Mouse (Mus musculus): Measurements from ENCODE around the gene Rbp3. TPM values are rescaled to one million over a fixed set of nuclear protein-coding genes. Genes with fewer than 3 reads are reported as not detected.

Gene Rbp3
- polyA plus RNA-seq, 1 experiment, result 0.02 TPM

GRCm38 (mm10) chr14:33932935-33933703, 20.7 kb upstream of the Rbp3 start:
- Histone ChIP-seq H3K27me3 (ENCODE audit: control insufficient read depth, insufficient read depth, insufficient read length) (peaks cover 21% of the 10 kb centered on the region), H3K4me2 (ENCODE audit: low read depth) (no peak overlapping the region), H3K4me3 (no peak overlapping the region), H3K79me2 (ENCODE audit: control insufficient read depth, insufficient read depth) (no peaks in the 10 kb centered on the region), H3ac (ENCODE audit: control insufficient read depth, insufficient read length) (no peak overlapping the region), H3K36me3 (ENCODE audit: control insufficient read depth, insufficient read depth) (no peaks in the 10 kb centered on the region)
- TF ChIP-seq MAX (IDR thresholded peaks at IDR 0.05; ENCODE audit: low read depth), result no peak
- TF ChIP-seq E2F4 (IDR thresholded peaks at IDR 0.05; ENCODE audit: insufficient read depth), result no peak
- no peak for TF ChIP-seq POLR2AphosphoS2 (IDR thresholded peaks at IDR 0.05; ENCODE audit: insufficient read length, low read depth)
- TF ChIP-seq MYOD1 (IDR thresholded peaks at IDR 0.05; ENCODE audit: control insufficient read depth in 1 of 3, insufficient read length in 2 of 3, low read depth in 2 of 3), result no peak
- no peak for TF ChIP-seq CEBPB (IDR thresholded peaks at IDR 0.05; ENCODE audit: insufficient read depth, poor library complexity, severe bottlenecking)
- TF ChIP-seq USF1 (IDR thresholded peaks at IDR 0.05; ENCODE audit: low read depth), result no peak
- TF ChIP-seq REST (IDR thresholded peaks at IDR 0.05; ENCODE audit: insufficient read depth, insufficient read length), result no peak
- no peak for TF ChIP-seq TCF12 (IDR thresholded peaks at IDR 0.05; ENCODE audit: insufficient read depth, poor library complexity, severe bottlenecking)
- no peak for TF ChIP-seq POLR2A (IDR thresholded peaks at IDR 0.05; ENCODE audit: insufficient read length, low read depth)
- TF ChIP-seq TCF3 (IDR thresholded peaks at IDR 0.05; ENCODE audit: insufficient read length, low read depth), result no peak
- TF ChIP-seq MYOG (IDR thresholded peaks at IDR 0.05; ENCODE audit: control insufficient read depth in 1 of 3, insufficient read depth in 1 of 3, insufficient read length in 2 of 3, low read depth in 2 of 3), result no peak
- TF ChIP-seq SRF (IDR thresholded peaks at IDR 0.05; ENCODE audit: control insufficient read depth, insufficient read length, low read depth), result no peak

GRCm38 (mm10) chr14:33933778-33934317, 20.0 kb upstream of the Rbp3 start:
- TF ChIP-seq POLR2AphosphoS2 (IDR thresholded peaks at IDR 0.05; ENCODE audit: insufficient read length, low read depth) (no peak), POLR2A (IDR thresholded peaks at IDR 0.05; ENCODE audit: insufficient read length, low read depth) (no peak), SRF (IDR thresholded peaks at IDR 0.05; ENCODE audit: control insufficient read depth, insufficient read length, low read depth) (no peak), TCF12 (IDR thresholded peaks at IDR 0.05; ENCODE audit: insufficient read depth, poor library complexity, severe bottlenecking) (no peak), CEBPB (IDR thresholded peaks at IDR 0.05; ENCODE audit: insufficient read depth, poor library complexity, severe bottlenecking) (no peak), USF1 (IDR thresholded peaks at IDR 0.05; ENCODE audit: low read depth) (no peak), E2F4 (IDR thresholded peaks at IDR 0.05; ENCODE audit: insufficient read depth) (no peak), MAX (IDR thresholded peaks at IDR 0.05; ENCODE audit: low read depth) (no peak), REST (IDR thresholded peaks at IDR 0.05; ENCODE audit: insufficient read depth, insufficient read length) (no peak), TCF3 (IDR thresholded peaks at IDR 0.05; ENCODE audit: insufficient read length, low read depth) (no peak), MYOD1 (IDR thresholded peaks at IDR 0.05; ENCODE audit: control insufficient read depth in 1 of 3, insufficient read length in 2 of 3, low read depth in 2 of 3) (no peak), MYOG (IDR thresholded peaks at IDR 0.05; ENCODE audit: control insufficient read depth in 1 of 3, insufficient read depth in 1 of 3, insufficient read length in 2 of 3, low read depth in 2 of 3) (no peak)
- no peaks in the 10 kb centered on the region for H3K79me2 ChIP-seq (ENCODE audit: control insufficient read depth, insufficient read depth)
- H3K4me3 ChIP-seq, result no peak overlapping the region
- peaks cover 21% of the 10 kb centered on the region for H3K27me3 ChIP-seq (ENCODE audit: control insufficient read depth, insufficient read depth, insufficient read length)
- no peak overlapping the region for H3ac ChIP-seq (ENCODE audit: control insufficient read depth, insufficient read length)
- H3K4me2 ChIP-seq (ENCODE audit: low read depth), result no peak overlapping the region
- H3K36me3 ChIP-seq (ENCODE audit: control insufficient read depth, insufficient read depth), result no peaks in the 10 kb centered on the region

- TF ChIP-seq REST (IDR thresholded peaks at IDR 0.05; ENCODE audit: insufficient read depth, insufficient read length), result no peak
- no peak for TF ChIP-seq MAX (IDR thresholded peaks at IDR 0.05; ENCODE audit: low read depth)
- TF ChIP-seq MYOG (IDR thresholded peaks at IDR 0.05; ENCODE audit: control insufficient read depth in 1 of 3, insufficient read depth in 1 of 3, insufficient read length in 2 of 3, low read depth in 2 of 3), result no peak
- no peak for TF ChIP-seq MYOD1 (IDR thresholded peaks at IDR 0.05; ENCODE audit: control insufficient read depth in 1 of 3, insufficient read length in 2 of 3, low read depth in 2 of 3)
- TF ChIP-seq POLR2AphosphoS2 (IDR thresholded peaks at IDR 0.05; ENCODE audit: insufficient read length, low read depth), result no peak
- TF ChIP-seq E2F4 (IDR thresholded peaks at IDR 0.05; ENCODE audit: insufficient read depth), result no peak
- TF ChIP-seq TCF12 (IDR thresholded peaks at IDR 0.05; ENCODE audit: insufficient read depth, poor library complexity, severe bottlenecking), result no peak
- no peak for TF ChIP-seq POLR2A (IDR thresholded peaks at IDR 0.05; ENCODE audit: insufficient read length, low read depth)
- TF ChIP-seq USF1 (IDR thresholded peaks at IDR 0.05; ENCODE audit: low read depth), result no peak
- no peak for TF ChIP-seq SRF (IDR thresholded peaks at IDR 0.05; ENCODE audit: control insufficient read depth, insufficient read length, low read depth)
- no peak for TF ChIP-seq CEBPB (IDR thresholded peaks at IDR 0.05; ENCODE audit: insufficient read depth, poor library complexity, severe bottlenecking)
- no peak for TF ChIP-seq TCF3 (IDR thresholded peaks at IDR 0.05; ENCODE audit: insufficient read length, low read depth)
- H3K4me2 ChIP-seq (ENCODE audit: low read depth), result no peak overlapping the region
Observed at GRCm38 (mm10) chr14:33939117-33939516, 14.7 kb upstream of the Rbp3 start.

GRCm38 (mm10) chr14:33940739-33941138, 13.1 kb upstream of the Rbp3 start, which contains the start of gene Gdf2:
Gene Gdf2, plus strand, starts transcription at chr14:33941039.
- Histone ChIP-seq H3K4me3 (no peak within 1 kb of the TSS), H3K27me3 (ENCODE audit: control insufficient read depth, insufficient read depth, insufficient read length) (peaks cover 4% of the 10 kb centered on the region), H3ac (ENCODE audit: control insufficient read depth, insufficient read length) (no peak within 1 kb of the TSS), H3K4me2 (ENCODE audit: low read depth) (no peak within 1 kb of the TSS), H3K36me3 (ENCODE audit: control insufficient read depth, insufficient read depth) (no peaks in the 10 kb centered on the region), H3K79me2 (ENCODE audit: control insufficient read depth, insufficient read depth) (no peaks in the 10 kb centered on the region)
- TF ChIP-seq E2F4 (IDR thresholded peaks at IDR 0.05; ENCODE audit: insufficient read depth) (no peak), TCF12 (IDR thresholded peaks at IDR 0.05; ENCODE audit: insufficient read depth, poor library complexity, severe bottlenecking) (no peak), MYOD1 (IDR thresholded peaks at IDR 0.05; ENCODE audit: control insufficient read depth in 1 of 3, insufficient read length in 2 of 3, low read depth in 2 of 3) (no peak), POLR2AphosphoS2 (IDR thresholded peaks at IDR 0.05; ENCODE audit: insufficient read length, low read depth) (no peak), MAX (IDR thresholded peaks at IDR 0.05; ENCODE audit: low read depth) (no peak)

More at GRCm38 (mm10) chr14:33939117-33939516, 14.7 kb upstream of the Rbp3 start:
- Histone ChIP-seq H3K36me3 (ENCODE audit: control insufficient read depth, insufficient read depth) (no peaks in the 10 kb centered on the region), H3ac (ENCODE audit: control insufficient read depth, insufficient read length) (no peak overlapping the region), H3K79me2 (ENCODE audit: control insufficient read depth, insufficient read depth) (no peaks in the 10 kb centered on the region), H3K4me3 (no peak overlapping the region), H3K27me3 (ENCODE audit: control insufficient read depth, insufficient read depth, insufficient read length) (peaks cover 6% of the 10 kb centered on the region)
